Mouse (Mus musculus) kidney, adult 2 months (tissue): ENCODE data around the gene Dusp27.

Source experiments
- CTCF ChIP-seq: fragments of 200-500 bp; conservative IDR thresholded peaks from 2 replicates; pipeline ENCODE4 v1.5.1; 2011; ENCODE audit warnings: low read depth, mild to moderate bottlenecking, control low read depth, low read length, moderate library complexity, mixed read lengths; ENCODE audit not compliant: insufficient read depth, insufficient read length
- POLR2A ChIP-seq: fragments of 200-500 bp; IDR thresholded peaks from one replicate; pipeline ENCODE4 v1.6.1; 2011; ENCODE audit warnings: low read depth, low read length, control low read depth

DNA sequence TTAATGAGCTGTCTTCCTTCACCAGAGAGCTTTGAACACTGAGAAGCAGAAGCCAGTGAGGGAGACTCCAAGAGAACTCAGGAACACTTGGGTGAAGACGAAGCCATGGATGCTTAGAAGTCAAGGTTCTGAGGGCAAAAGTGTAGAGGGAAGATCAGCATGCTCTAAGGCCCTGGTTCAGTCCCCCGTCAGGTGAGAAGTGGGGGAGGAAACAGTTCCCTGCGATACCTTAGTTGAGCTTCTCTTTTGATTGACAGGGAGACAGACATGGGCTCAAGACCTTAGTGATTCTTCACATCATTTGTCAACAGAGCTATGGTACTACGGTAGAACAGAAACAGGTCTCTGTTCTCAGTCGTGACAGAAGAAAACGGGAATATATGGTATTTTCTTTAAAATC, 1.4 kb downstream of the Dusp27 start:
- no peak for TF ChIP-seq CTCF
- no peak for TF ChIP-seq POLR2A
